Mouse (Mus musculus): ENCODE results near the gene Dnlz.

DNA sequence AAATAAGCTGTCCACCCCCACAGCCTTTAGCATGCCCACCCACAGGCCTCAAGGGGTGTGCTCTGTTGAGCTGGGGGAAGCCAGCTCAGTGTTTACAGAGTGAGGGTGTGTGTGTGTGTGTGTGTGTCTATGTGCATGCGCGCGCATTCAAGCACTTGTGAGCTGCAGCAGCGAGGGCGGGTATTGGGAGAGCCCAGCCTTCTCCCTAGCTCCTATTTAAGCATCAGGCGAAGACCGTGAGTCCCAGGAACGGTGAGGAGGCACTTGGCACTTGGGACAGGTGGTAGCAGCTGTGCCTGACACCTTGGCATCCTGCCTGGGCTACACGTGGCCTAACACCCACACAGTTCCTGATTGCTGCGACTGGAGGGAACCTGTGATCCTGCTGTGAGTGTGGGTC is 9.9 kb downstream of the Dnlz start:
- peak; percentile 95 for TF ChIP-seq EP300 (IDR thresholded peaks at IDR 0.05; ENCODE audit: insufficient read depth, low read depth, low read length)
- TF ChIP-seq CTCF (IDR thresholded peaks at IDR 0.05) = no peak
- peak; percentile 75; the same call in 1 of the 2 replicates for TF ChIP-seq POLR2A (IDR thresholded peaks at IDR 0.05; ENCODE audit: insufficient read depth, low read depth, low read length)

Data from heart, adult 2 months (tissue).